Mouse (Mus musculus) forebrain, embryonic 10.5 days (tissue): Measurements from ENCODE around the gene Pms2. TPM values are rescaled to one million over a fixed set of nuclear protein-coding genes. Genes with fewer than 3 reads are reported as not detected.

ENCODE experiments used
- DNase-seq: peaks from one replicate; pipeline ENCODE4 v3.0.0-alpha.2; 2017; ENCODE audit warnings: low spot score; ENCODE audit errors: extremely low spot score
- H3K27ac ChIP-seq: fragments of 300-500 bp; sonication (generic); 2 replicates; pipeline ENCODE4 v1.5.1; 2016; ENCODE audit warnings: mild to moderate bottlenecking
- H3K27me3 ChIP-seq: fragments of 300-500 bp; sonication (generic); 2 replicates; pipeline ENCODE4 v1.6.1; 2016; ENCODE audit warnings: mild to moderate bottlenecking; ENCODE audit not compliant: poor library complexity, severe bottlenecking
- H3K36me3 ChIP-seq: fragments of 300-500 bp; sonication (generic); replicated peaks from 2 replicates; pipeline ENCODE4 v1.6.1; 2016; ENCODE audit warnings: mild to moderate bottlenecking, moderate library complexity
- H3K4me1 ChIP-seq: fragments of 300-500 bp; sonication (generic); 2 replicates; pipeline ENCODE4 v1.6.1; 2016
- H3K4me3 ChIP-seq: fragments of 300-500 bp; sonication (generic); 2 replicates; pipeline ENCODE4 v1.5.1; 2016; ENCODE audit warnings: mild to moderate bottlenecking, moderate library complexity
- H3K9me3 ChIP-seq: fragments of 300-500 bp; sonication (generic); 2 replicates; pipeline ENCODE4 v1.6.1; 2016; ENCODE audit warnings: mild to moderate bottlenecking, moderate library complexity
- WGBS: fragments of 180-500 bp; shearing (Covaris S2); methylation state at CpG from one replicate; pipeline ENCODE4 v1.1.7; 2016; 5-methylcytosine and 5-hydroxymethylcytosine counted together
- polyA plus RNA-seq: library from polyadenylated mRNA; unstranded; fragments of >200 nt; fragmentation: Nextera tagmentation; extraction: Ambion mirVana; gene quantifications from 2 replicates; pipeline ENCODE4 v1.2.1, GENCODE M21; 2016

Pms2 gene
- polyA plus RNA-seq, 1 experiment from 2014 or later: 40.8 TPM

DNA sequence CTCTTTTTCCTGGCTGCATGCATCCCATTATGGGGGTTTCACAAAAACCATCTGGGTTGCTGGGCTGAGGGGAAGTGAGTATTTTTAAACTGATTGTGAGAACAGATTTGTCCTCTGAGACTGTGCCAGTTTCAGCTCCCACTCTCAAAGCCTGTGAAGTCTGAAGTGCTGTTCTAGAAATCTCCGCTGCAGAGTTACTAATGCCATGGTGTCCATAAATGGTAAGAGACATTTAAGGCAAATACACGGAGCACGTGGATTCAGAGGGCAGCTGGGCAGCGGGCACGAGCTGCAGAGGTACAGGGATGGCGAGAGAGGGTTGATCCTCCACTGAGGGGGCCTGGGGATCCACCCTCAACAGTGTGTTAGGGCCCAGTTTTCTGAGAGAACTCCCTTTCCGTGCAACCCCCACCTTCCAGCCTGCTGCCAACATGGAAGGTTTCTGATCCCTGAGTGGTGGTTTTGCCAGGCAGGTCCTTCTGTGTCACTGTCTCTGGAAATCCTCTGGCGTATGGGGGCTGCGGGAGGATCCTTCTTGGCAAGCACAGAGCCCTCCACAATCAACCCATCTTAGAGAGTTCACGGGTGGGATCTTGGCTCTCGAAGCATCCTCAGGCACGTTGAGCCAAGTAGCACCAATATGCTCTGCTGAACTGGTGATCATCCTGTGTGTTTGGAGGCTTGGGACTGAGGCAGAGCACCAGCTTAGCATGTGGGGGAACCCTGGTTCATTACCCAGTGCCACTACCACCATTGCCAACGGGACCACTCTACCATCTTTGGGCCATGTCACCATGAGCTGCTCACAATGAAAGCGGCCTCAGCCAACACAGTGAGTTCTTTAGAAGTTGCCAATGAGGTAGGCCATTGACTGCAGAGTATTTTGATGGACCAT is 33.7 kb downstream of the Pms2 start:
- H3K4me3 ChIP-seq: no peak overlapping the region
- DNase-seq: no peak
- no peak overlapping the region for H3K27ac ChIP-seq
- peaks cover 4% of the 10 kb centered on the region; the same call in 1 of the 2 replicates for H3K4me1 ChIP-seq
- H3K9me3 ChIP-seq: peaks cover 5% of the 10 kb centered on the region; the same call in 1 of the 2 replicates
- H3K36me3 ChIP-seq: no peaks in the 10 kb centered on the region
- 93% methylated on average over 14 of the region's 14 CpGs for WGBS
- H3K27me3 ChIP-seq: no peaks in the 10 kb centered on the region

DNA sequence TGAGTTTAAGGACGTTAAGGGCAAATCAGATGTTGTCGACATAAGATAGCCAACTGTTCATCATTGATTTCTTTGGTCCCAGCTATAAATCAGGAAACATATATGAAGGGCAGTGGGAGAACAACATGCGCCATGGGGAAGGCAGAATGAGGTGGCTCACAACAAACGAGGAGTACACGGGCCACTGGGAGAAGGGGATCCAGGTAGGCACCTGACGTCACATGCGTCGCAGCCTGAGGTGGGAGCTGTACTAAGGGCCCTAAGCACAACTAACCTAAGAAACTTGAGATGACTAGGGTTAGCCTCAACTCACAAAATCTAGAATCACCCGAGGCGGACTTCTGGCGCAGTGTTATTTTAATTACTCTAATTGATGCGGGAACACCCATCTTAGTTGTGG is 38.6 kb downstream of the Pms2 start:
- Histone ChIP-seq H3K27me3 (no peaks in the 10 kb centered on the region), H3K36me3 (no peaks in the 10 kb centered on the region), H3K4me3 (no peak overlapping the region), H3K4me1 (no peaks in the 10 kb centered on the region), H3K27ac (no peak overlapping the region), H3K9me3 (peaks cover 5% of the 10 kb centered on the region; the same call in 1 of the 2 replicates)
- DNase-seq: no peak
- 91% methylated on average over 12 of the region's 12 CpGs for WGBS

DNA sequence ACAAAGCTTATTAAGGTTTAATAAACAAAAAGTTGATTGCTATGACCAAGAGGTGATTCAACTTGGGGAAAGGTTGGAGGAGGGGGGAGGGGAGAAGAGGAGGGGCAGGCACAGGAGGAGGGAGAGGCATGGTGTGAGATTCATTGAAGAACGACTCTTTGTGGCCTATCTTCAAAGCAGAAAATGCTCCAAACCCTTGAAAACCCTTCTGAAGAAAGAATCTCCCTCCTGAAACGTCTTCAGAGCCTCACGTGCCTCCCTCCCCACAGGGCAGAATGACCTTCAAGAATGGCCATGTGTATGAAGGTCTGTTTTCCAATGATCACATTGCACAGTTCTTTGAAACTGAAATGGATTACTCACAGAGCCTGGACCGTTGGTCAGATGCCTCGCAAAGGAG is 40.3 kb downstream of the Pms2 start:
- Histone ChIP-seq H3K4me1 (no peaks in the 10 kb centered on the region), H3K4me3 (no peak overlapping the region), H3K36me3 (no peaks in the 10 kb centered on the region), H3K27me3 (no peaks in the 10 kb centered on the region), H3K27ac (no peak overlapping the region), H3K9me3 (peaks cover 2% of the 10 kb centered on the region; the same call in 1 of the 2 replicates)
- WGBS: 51% methylated on average over 5 of the region's 5 CpGs
- no peak for DNase-seq

DNA sequence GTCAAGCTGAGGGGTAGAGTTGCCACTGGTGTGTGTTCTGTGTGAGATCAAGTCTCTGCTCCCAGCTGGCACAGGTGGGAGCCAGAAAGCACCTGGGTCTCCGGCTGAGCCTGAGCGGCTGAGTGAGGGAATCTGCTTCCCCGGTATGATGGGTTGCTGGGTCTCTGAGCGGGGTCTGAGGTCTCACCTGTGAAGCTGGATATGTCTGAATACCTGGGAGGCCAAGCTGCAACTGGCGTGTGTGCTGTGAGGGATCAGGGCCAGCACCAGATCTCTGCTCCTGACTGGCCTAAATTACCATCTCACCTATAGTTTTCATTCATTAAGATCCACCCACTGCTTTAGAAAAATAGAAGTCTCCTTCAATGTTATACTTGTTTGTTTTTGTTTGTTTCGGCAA is 47.3 kb downstream of the Pms2 start:
- DNase-seq: no peak
- WGBS: 89% methylated on average over 6 of the region's 6 CpGs
- Histone ChIP-seq H3K9me3 (peaks cover 20% of the 10 kb centered on the region), H3K36me3 (no peaks in the 10 kb centered on the region), H3K27ac (no peak overlapping the region), H3K27me3 (no peaks in the 10 kb centered on the region), H3K4me1 (no peaks in the 10 kb centered on the region), H3K4me3 (no peak overlapping the region)

DNA sequence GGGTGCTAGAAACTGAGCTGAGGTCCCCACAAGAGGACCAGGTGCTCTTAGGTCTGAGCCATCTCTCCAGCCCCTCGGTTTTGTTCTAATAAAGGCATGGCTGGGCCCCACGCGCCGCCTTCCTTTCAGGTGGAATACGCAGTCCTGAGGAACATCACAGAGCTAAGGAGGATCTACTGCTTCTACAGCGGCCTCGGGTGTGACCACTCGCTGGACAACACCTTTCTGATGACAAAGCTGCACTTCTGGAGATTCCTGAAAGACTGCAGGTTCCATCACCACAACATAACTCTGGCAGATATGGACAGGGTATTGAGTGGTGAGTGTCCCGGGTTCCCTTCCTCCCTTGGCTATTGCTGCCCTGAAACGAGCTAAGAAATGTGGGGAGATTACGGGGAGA is 49.8 kb downstream of the Pms2 start:
- no peaks in the 10 kb centered on the region for H3K4me1 ChIP-seq
- DNase-seq: no peak
- H3K27me3 ChIP-seq: no peaks in the 10 kb centered on the region
- peaks cover 20% of the 10 kb centered on the region for H3K9me3 ChIP-seq
- no peak overlapping the region for H3K27ac ChIP-seq
- H3K4me3 ChIP-seq: no peak overlapping the region
- no peaks in the 10 kb centered on the region for H3K36me3 ChIP-seq
- WGBS: 93% methylated on average over 11 of the region's 11 CpGs

DNA sequence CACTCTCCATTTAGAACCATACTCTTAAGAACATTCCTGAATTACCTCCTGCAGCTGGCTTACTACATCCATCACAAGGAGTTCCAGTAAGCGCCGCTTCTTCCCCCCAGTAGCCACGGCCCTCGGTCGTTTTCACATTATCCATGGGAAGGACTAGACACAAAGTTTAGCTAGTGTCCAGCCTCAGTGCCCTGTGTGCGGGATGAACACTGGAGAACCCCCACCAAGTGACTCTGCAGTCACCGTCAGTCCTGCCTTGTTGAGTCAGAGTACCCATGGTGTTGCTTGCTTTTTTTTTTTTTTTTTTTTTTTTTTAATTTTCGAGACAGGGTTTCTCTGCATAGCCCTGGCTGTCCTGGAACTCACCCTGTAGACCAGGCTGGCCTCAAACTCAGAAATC is 51.4 kb downstream of the Pms2 start:
- Histone ChIP-seq H3K36me3 (no peaks in the 10 kb centered on the region), H3K4me1 (no peaks in the 10 kb centered on the region), H3K27ac (no peak overlapping the region), H3K4me3 (no peak overlapping the region), H3K9me3 (peaks cover 16% of the 10 kb centered on the region), H3K27me3 (no peaks in the 10 kb centered on the region)
- 88% methylated on average over 8 of the region's 8 CpGs for WGBS
- no peak for DNase-seq

DNA sequence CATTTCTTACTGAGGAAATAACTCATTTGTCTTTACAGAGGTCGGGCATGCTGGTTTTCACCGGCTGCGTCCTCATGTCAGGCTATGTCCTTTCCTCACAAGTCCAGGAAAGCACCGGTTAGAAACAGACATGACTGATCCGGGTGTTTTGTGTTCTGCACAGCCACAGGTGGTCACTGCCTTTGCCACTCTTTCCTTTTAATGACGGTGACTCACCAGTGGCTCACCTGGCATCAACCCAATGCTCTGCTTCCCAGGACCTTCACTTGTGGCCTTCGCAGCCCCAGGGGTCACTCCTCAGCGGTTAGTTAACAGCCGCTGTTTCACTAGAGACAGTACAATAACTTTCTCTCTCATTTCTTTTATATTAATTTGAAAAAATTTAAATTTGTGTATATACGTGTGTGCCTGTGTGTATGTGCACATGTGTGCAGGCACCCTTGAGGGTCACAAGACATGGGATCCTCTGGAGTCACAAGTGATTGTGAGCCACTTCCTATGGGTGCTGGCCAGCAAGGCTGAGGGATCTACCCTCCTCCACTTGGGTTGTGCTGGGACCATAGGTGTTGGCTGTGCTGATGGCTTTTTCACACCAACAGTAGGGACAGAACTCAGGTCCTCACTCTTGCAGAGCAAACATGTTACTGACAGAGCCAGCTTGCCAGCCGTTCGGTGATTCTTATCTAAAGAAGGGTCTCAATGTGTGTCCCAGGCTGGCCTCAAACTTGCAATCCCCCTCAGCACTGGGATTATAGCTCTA is 56.0 kb downstream of the Pms2 start:
- no peak overlapping the region for H3K27ac ChIP-seq
- H3K27me3 ChIP-seq: no peaks in the 10 kb centered on the region
- H3K36me3 ChIP-seq: no peaks in the 10 kb centered on the region
- DNase-seq: no peak
- H3K4me1 ChIP-seq: no peaks in the 10 kb centered on the region
- no peaks in the 10 kb centered on the region for H3K9me3 ChIP-seq
- no peak overlapping the region for H3K4me3 ChIP-seq
- WGBS: 89% methylated on average over 12 of the region's 12 CpGs

DNA sequence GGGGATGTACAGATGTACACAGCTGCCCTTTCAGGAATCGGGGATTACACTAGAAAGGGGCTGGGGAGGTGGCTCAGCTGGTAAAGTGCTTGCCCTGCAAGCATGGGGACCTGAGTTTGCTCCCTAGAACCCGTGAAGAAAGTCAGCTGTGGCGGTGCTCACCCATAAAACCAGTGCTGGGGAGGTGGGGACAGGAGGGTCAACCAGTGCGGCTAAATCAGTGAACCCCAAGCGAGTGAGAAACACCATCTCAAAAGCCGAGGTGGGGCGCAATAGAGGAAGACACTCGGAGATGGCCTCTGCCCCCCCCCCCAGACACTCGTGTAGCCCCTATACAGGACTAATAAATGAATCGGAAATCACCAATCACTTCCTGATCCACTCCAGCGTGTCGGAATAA is 56.9 kb downstream of the Pms2 start:
- no peaks in the 10 kb centered on the region for H3K9me3 ChIP-seq
- 92% methylated on average over 12 of the region's 12 CpGs for WGBS
- H3K4me1 ChIP-seq: no peaks in the 10 kb centered on the region
- H3K27ac ChIP-seq: no peak overlapping the region
- no peaks in the 10 kb centered on the region for H3K36me3 ChIP-seq
- H3K27me3 ChIP-seq: no peaks in the 10 kb centered on the region
- DNase-seq: no peak
- no peak overlapping the region for H3K4me3 ChIP-seq

DNA sequence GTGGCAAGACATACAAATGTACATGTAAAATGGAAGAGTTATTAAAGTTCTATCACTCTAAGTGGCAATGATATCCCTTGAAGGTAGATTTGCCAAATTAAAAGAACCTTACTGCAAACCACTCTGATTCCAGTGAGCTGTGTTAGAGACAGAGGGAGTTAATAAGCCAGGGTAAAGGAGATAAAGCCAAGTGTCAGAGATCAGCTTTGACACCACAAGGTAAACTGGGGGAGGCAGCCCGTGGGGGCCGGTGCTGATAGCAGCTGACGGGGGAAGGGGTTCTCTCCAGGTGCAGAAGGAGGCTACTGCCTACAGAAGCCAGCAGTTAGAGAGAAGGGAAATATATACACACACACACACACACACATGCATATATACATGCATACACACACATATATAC is 62.9 kb downstream of the Pms2 start:
- H3K27ac ChIP-seq: no peak overlapping the region
- no peak for DNase-seq
- H3K9me3 ChIP-seq: no peaks in the 10 kb centered on the region
- H3K4me1 ChIP-seq: no peaks in the 10 kb centered on the region
- WGBS: 90% methylated on average over 3 of the region's 3 CpGs
- H3K27me3 ChIP-seq: no peaks in the 10 kb centered on the region
- no peak overlapping the region for H3K4me3 ChIP-seq
- H3K36me3 ChIP-seq: no peaks in the 10 kb centered on the region

DNA sequence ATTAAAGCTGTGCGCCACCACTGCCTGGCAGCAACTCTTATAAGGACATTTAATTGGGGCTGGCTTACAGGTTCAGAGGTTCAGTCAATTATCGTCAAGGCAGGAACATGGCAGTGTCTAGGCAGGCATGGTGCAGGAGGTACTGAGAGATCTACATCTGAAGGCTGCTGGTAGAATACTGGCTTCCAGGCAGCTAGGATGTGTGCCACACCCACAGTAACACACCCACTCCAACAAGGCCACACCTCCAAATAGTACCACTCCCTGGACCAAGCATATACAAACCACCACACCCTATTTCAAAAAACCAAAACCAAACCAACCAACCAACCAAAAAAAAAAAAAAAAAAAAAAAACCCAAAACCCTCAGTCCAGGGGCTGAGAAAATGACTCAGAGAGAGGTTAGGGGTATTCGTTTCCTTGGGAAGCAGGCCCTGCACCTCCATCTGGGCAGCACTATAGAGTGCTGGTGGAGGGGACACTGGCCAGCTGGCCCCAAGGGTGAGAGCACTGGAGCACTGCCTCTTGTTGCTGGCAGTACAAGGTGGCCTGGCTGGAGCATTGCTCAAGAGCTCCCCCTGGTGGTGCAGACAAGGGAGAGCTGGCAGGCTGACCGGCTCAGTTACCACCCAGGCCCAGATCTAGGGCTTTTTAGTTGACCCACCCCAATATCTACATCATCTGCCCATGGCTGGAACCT is 65.3 kb downstream of the Pms2 start:
- Histone ChIP-seq H3K4me3 (no peak overlapping the region), H3K4me1 (no peaks in the 10 kb centered on the region), H3K36me3 (no peaks in the 10 kb centered on the region), H3K27ac (no peak overlapping the region), H3K9me3 (no peaks in the 10 kb centered on the region), H3K27me3 (no peaks in the 10 kb centered on the region)
- DNase-seq: peak; percentile 76
- whole genome bisulfite sequencing: 52% methylated on average over 4 of the region's 4 CpGs

DNA sequence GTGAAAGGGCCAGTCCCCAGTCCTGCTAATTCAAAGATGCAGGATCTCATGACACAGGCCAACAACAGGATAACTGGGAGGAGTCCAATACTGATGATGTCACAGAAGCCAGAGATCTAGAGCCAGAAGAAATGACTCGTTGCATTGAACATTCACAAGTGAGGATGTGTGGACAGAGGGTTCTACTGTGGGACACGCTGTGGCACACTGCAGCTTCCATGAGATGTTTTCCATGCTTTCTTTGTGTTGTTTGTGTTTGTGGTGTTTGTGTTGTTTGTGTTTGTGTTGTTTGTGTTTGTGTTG is 65.8 kb downstream of the Pms2 start:
- H3K4me3 ChIP-seq: no peak overlapping the region
- H3K27ac ChIP-seq: no peak overlapping the region
- no peaks in the 10 kb centered on the region for H3K36me3 ChIP-seq
- peaks cover 2% of the 10 kb centered on the region for H3K4me1 ChIP-seq
- DNase-seq: no peak
- WGBS: 74% methylated on average over 2 of the region's 2 CpGs
- H3K9me3 ChIP-seq: no peaks in the 10 kb centered on the region
- H3K27me3 ChIP-seq: no peaks in the 10 kb centered on the region

DNA sequence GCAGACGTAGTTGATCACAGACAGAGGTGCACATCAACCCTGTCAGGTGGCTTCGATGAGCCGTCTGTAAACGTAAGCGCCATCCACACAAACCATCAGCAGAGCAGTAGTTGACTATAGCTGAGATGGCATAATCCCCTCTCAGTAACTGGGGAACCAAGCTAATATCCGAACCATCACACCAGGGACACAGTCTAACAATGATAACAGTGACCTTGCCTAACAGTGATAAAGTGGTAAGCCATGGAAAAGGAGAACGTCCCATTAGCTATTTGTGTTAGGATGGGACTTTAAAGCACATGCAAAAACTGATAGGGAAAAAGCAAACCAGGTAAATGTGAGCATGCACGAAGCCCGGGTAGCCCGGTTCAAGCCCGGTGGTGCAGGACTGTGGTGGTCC is 66.5 kb downstream of the Pms2 start:
- H3K27ac ChIP-seq: no peak overlapping the region
- H3K27me3 ChIP-seq: no peaks in the 10 kb centered on the region
- H3K36me3 ChIP-seq: no peaks in the 10 kb centered on the region
- 92% methylated on average over 11 of the region's 11 CpGs for WGBS
- H3K9me3 ChIP-seq: no peaks in the 10 kb centered on the region
- H3K4me3 ChIP-seq: no peak overlapping the region
- peaks cover 8% of the 10 kb centered on the region for H3K4me1 ChIP-seq
- no peak for DNase-seq
